Mouse (Mus musculus) WW6 (cell line): ENCODE data around the gene Slc27a4.
"Not testable (repeated sequence)": the region's sequence is repeated elsewhere in the genome, so short reads cannot be mapped to it uniquely, and the experiment has no call there.

Experiments
- DNase-seq: peaks from one replicate; pipeline ENCODE4 v3.0.0-alpha.2; 2013; ENCODE audit warnings: low read depth, low spot score

Slc27a4 gene

GRCm38 (mm10) chr2:29802075-29802826 is at the start of gene Slc27a4:
TSS of gene Slc27a4 (plus strand) at chr2:29802634.
- DNase-seq: peak; percentile 80

GRCm38 (mm10) chr2:29755693-29756092 is 46.7 kb upstream of the Slc27a4 start:
- DNase-seq: no peak

GRCm38 (mm10) chr2:29764831-29765230 is 37.6 kb upstream of the Slc27a4 start:
- DNase-seq: no peak

GRCm38 (mm10) chr2:29767976-29768709 is 34.3 kb upstream of the Slc27a4 start:
- no peak for DNase-seq

- DNase-seq: no peak
These were observed 33.5 kb upstream of the Slc27a4 start for GRCm38 (mm10) chr2:29768901-29769300.

GRCm38 (mm10) chr2:29770162-29770561 is 32.3 kb upstream of the Slc27a4 start:
- DNase-seq: no peak

GRCm38 (mm10) chr2:29771611-29772461 is 30.6 kb upstream of the Slc27a4 start:
- DNase-seq: no peak

GRCm38 (mm10) chr2:29773323-29773722 is 29.1 kb upstream of the Slc27a4 start:
- no peak for DNase-seq

GRCm38 (mm10) chr2:29781256-29781655 is 21.2 kb upstream of the Slc27a4 start:
- DNase-seq: not testable (repeated sequence)

GRCm38 (mm10) chr2:29784290-29784689 is 18.1 kb upstream of the Slc27a4 start:
- DNase-seq: no peak

GRCm38 (mm10) chr2:29787104-29787917 is 15.1 kb upstream of the Slc27a4 start, which contains the start of gene Coq4:
TSS of gene Coq4 (plus strand) at chr2:29787493.
- DNase-seq: peak; percentile 86

GRCm38 (mm10) chr2:29787937-29788681 is 14.3 kb upstream of the Slc27a4 start, which contains the start of gene Trub2:
TSS of gene Trub2 (minus strand) at chr2:29788502.
- peak; percentile 68 for DNase-seq

GRCm38 (mm10) chr2:29792772-29793487 is 9.5 kb upstream of the Slc27a4 start:
- no peak for DNase-seq

- no peak for DNase-seq
These were observed 380 bp downstream of the Slc27a4 start for GRCm38 (mm10) chr2:29802827-29803201.

GRCm38 (mm10) chr2:29803400-29803831 is 982 bp downstream of the Slc27a4 start:
- DNase-seq: no peak

GRCm38 (mm10) chr2:29815678-29816371 is 13.4 kb downstream of the Slc27a4 start:
- DNase-seq: no peak

GRCm38 (mm10) chr2:29817426-29818232 is 15.2 kb downstream of the Slc27a4 start:
- peak; percentile 74 for DNase-seq

- no peak for DNase-seq
These were observed 16.9 kb downstream of the Slc27a4 start for GRCm38 (mm10) chr2:29819363-29819762.
